Mouse (Mus musculus) CH12.LX (cell line): Measurements from ENCODE around the gene Ccdc88a. TPM values are rescaled to one million over a fixed set of nuclear protein-coding genes. Genes with fewer than 3 reads are reported as not detected.

Experiments used
- DNase-seq: peaks from one replicate; pipeline ENCODE4 v3.0.0-alpha.2; 2013; ENCODE audit errors: extremely low read depth
- H3K27ac ChIP-seq: 2 replicates; pipeline ENCODE4 v1.5.1; 2012; ENCODE audit warnings: low read depth, mild to moderate bottlenecking, control low read depth, moderate library complexity; ENCODE audit not compliant: insufficient read depth
- H3K27me3 ChIP-seq: replicated peaks from 2 replicates; pipeline ENCODE3; 2012; ENCODE audit warnings: inconsistent platforms
- H3K36me3 ChIP-seq, 2 experiments: replicated peaks in 1 of 2; 2 replicates each; pipeline versions ENCODE3 to v1.6.1; 2012; ENCODE audit warnings: inconsistent platforms in 1 of 2, low read length in 1 of 2, mild to moderate bottlenecking in 1 of 2, mixed read lengths in 1 of 2, moderate library complexity in 1 of 2; ENCODE audit not compliant: control insufficient read depth in 1 of 2, insufficient read depth in 1 of 2
- H3K4me1 ChIP-seq, 2 experiments: 2 replicates each; pipeline ENCODE4 v1.6.1; 2012; ENCODE audit warnings: inconsistent platforms in 1 of 2, moderate library complexity in 1 of 2; ENCODE audit not compliant: insufficient read depth in 2 of 2, control insufficient read depth in 1 of 2
- H3K4me2 ChIP-seq: 2 replicates; pipeline ENCODE4 v1.6.1; 2012; ENCODE audit warnings: low read depth, mild to moderate bottlenecking, control low read depth; ENCODE audit not compliant: poor library complexity, insufficient read depth, severe bottlenecking
- H3K4me3 ChIP-seq, 3 experiments: fragments of 150-350 bp in 1 of 3; sonication (generic) in 1 of 3; replicated peaks in 1 of 3; 2 replicates each; pipeline versions ENCODE3 to v1.5.1; 2011 to 2012; ENCODE audit warnings: low read depth in 2 of 3, low read length in 2 of 3, mild to moderate bottlenecking in 2 of 3, moderate library complexity in 2 of 3, control low read depth in 1 of 3, improper control_type of control experiment in 1 of 3, inconsistent platforms in 1 of 3, mixed read lengths in 1 of 3; ENCODE audit not compliant: poor library complexity in 1 of 3
- H3K79me2 ChIP-seq: replicated peaks from 2 replicates; pipeline ENCODE4 v1.6.1; 2012; ENCODE audit warnings: mild to moderate bottlenecking, moderate library complexity; ENCODE audit not compliant: control insufficient read depth, poor library complexity, insufficient read depth, severe bottlenecking; ENCODE audit errors: extremely low read depth
- H3K9ac ChIP-seq: 2 replicates; pipeline ENCODE4 v1.6.1; 2012; ENCODE audit warnings: low read depth, mild to moderate bottlenecking, control low read depth, moderate library complexity; ENCODE audit not compliant: insufficient read depth
- H3K9me3 ChIP-seq: replicated peaks from 2 replicates; pipeline ENCODE3; 2012; ENCODE audit warnings: low read length, inconsistent platforms, mixed read lengths
- CHD2 ChIP-seq: IDR thresholded peaks from 2 replicates; pipeline ENCODE4 v1.6.1; 2011; ENCODE audit warnings: low read length, improper control_type of control experiment
- EP300 ChIP-seq: IDR thresholded peaks from 2 replicates; pipeline ENCODE4 v1.6.1; 2011; ENCODE audit warnings: low read length, improper control_type of control experiment
- ETS1 ChIP-seq: conservative IDR thresholded peaks from 2 replicates; pipeline ENCODE4 v1.6.1; 2012; ENCODE audit warnings: low read depth, mild to moderate bottlenecking, inconsistent platforms, low read length, improper control_type of control experiment, moderate library complexity
- GABPA ChIP-seq: IDR thresholded peaks from 2 replicates; pipeline ENCODE4 v1.6.1; 2012; ENCODE audit warnings: low read depth, low read length, improper control_type of control experiment, inconsistent platforms; ENCODE audit not compliant: insufficient replicate concordance
- IRF4 ChIP-seq: IDR thresholded peaks from 2 replicates; pipeline ENCODE4 v1.6.1; 2014; ENCODE audit warnings: low read depth, mild to moderate bottlenecking, inconsistent platforms, low read length, improper control_type of control experiment
- MAZ ChIP-seq: IDR thresholded peaks from 2 replicates; pipeline ENCODE4 v1.6.1; 2012; ENCODE audit warnings: low read depth, mild to moderate bottlenecking, inconsistent platforms, low read length, improper control_type of control experiment, moderate library complexity
- MEF2A ChIP-seq: IDR thresholded peaks from 2 replicates; pipeline ENCODE4 v1.6.1; 2014; ENCODE audit warnings: low read depth, mild to moderate bottlenecking, inconsistent platforms, low read length, improper control_type of control experiment, borderline replicate concordance
- MYC ChIP-seq: IDR thresholded peaks from 2 replicates; pipeline ENCODE4 v1.6.1; 2011; ENCODE audit warnings: low read depth, mild to moderate bottlenecking, improper control_type of control experiment, low read length
- POLR2A ChIP-seq: IDR thresholded peaks from 2 replicates; pipeline ENCODE4 v1.6.1; 2011; ENCODE audit warnings: low read depth, mild to moderate bottlenecking, improper control_type of control experiment, low read length
- POLR2AphosphoS2 ChIP-seq: IDR thresholded peaks from 2 replicates; pipeline ENCODE4 v1.6.1; 2011; ENCODE audit warnings: low read depth, low read length, improper control_type of control experiment
- TBP ChIP-seq: conservative IDR thresholded peaks from 2 replicates; pipeline ENCODE4 v1.6.1; 2011; ENCODE audit warnings: low read depth, low read length, improper control_type of control experiment
- ZNF384 ChIP-seq: IDR thresholded peaks from 2 replicates; pipeline ENCODE4 v1.6.1; 2012; ENCODE audit warnings: low read depth, low read length, improper control_type of control experiment, inconsistent platforms
- dilution Hi-C: fragments of 300-500 bp; cut with MboI; formaldehyde crosslinking; loops from 2 replicates; pipeline ENCODE4 v1.14.3; 2020; ENCODE audit warnings: low sequenced_read_pairs; ENCODE audit not compliant: extremely low pct_unique_long_range_greater_than_20kb, extremely low pct_ligation_motif_present
- in situ Hi-C: fragments of 300-500 bp; cut with MboI; formaldehyde crosslinking; loops from 3 replicates; pipeline ENCODE4 v1.14.3; 2019; ENCODE audit warnings: low sequenced_read_pairs, low pct_ligation_motif_present, low pct_unique_long_range_greater_than_20kb, mixed read lengths
- polyA plus RNA-seq: library from polyadenylated mRNA; unstranded; fragments of >175 nt; gene quantifications from 2 replicates; pipeline ENCODE4 v1.2.1, GENCODE M21; 2012; ENCODE audit warnings: low read depth; ENCODE audit not compliant: insufficient read length
- total RNA-seq, 2 experiments: library from RNA; depleted of rRNA; stranded (reverse); fragments of 300-350 nt in 1 of 2; fragments of >200 nt in 1 of 2; gene quantifications; 2 replicates each; pipeline ENCODE4 v1.2.3; 2012 to 2014

Ccdc88a gene
- total and polyA plus RNA-seq, 3 experiments: 13.7 to 26.1 (median 15.2) TPM

- dilution Hi-C loops: no loop called here
- TF ChIP-seq MEF2A: no peak
- no peak for TF ChIP-seq ETS1
- peak; percentile 67; the same call in 1 of the 2 replicates for TF ChIP-seq EP300
- TF ChIP-seq, all 38 proteins: peak for 1
- Histone ChIP-seq H3K4me3 (no peak overlapping the region), H3K27ac (no peak overlapping the region), H3K9ac (no peak overlapping the region), H3K9me3 (no peaks in the 10 kb centered on the region), H3K4me2 (no peak overlapping the region), H3K36me3 (peaks cover 0 to 19% of the 10 kb centered on the region in 2 experiments), H3K27me3 (no peaks in the 10 kb centered on the region), H3K79me2 (peaks cover 41% of the 10 kb centered on the region), H3K4me1 (peaks cover 11 to 61% of the 10 kb centered on the region in 2 experiments)
- DNase-seq: no peak
- in situ Hi-C loops: no loop called here
Observed at GRCm38 (mm10) chr11:29378751-29379150, 5.3 kb downstream of the Ccdc88a start.

GRCm38 (mm10) chr11:29383493-29383892, 10.0 kb downstream of the Ccdc88a start:
- peaks cover 0 to 16% of the 10 kb centered on the region in 2 experiments for H3K36me3 ChIP-seq
- DNase-seq: no peak
- H3K9me3 ChIP-seq: no peaks in the 10 kb centered on the region
- H3K4me3 ChIP-seq: no peak overlapping the region
- peak overlapping the region; percentile 62 for H3K27ac ChIP-seq
- in situ Hi-C loops (no loop called here), dilution Hi-C loops (no loop called here)
- peaks cover 8 to 59% of the 10 kb centered on the region in 2 experiments for H3K4me1 ChIP-seq
- TF ChIP-seq CHD2 (no peak), MAZ (no peak), POLR2AphosphoS2 (no peak), POLR2A (no peak; the same call in 1 of the 2 replicates), GABPA (no peak), MEF2A (no peak), TBP (no peak)
- H3K9ac ChIP-seq: peak overlapping the region; percentile 81
- peak overlapping the region; percentile 94 for H3K4me2 ChIP-seq
- no peaks in the 10 kb centered on the region for H3K27me3 ChIP-seq
- H3K79me2 ChIP-seq: peaks cover 26% of the 10 kb centered on the region

- Histone ChIP-seq H3K4me3 (no peak overlapping the region), H3K36me3 (peaks cover 0 to 16% of the 10 kb centered on the region in 2 experiments), H3K27ac (peak overlapping the region; percentile 62), H3K9me3 (no peaks in the 10 kb centered on the region), H3K27me3 (no peaks in the 10 kb centered on the region), H3K4me1 (peaks cover 8 to 54% of the 10 kb centered on the region in 2 experiments), H3K9ac (peak overlapping the region; percentile 81; the same call in 1 of the 2 replicates), H3K79me2 (peaks cover 23% of the 10 kb centered on the region), H3K4me2 (peak overlapping the region; percentile 94)
- in situ Hi-C loops: no loop called here
- peak; percentile 41 for DNase-seq
- TF ChIP-seq ZNF384 (peak; percentile 27; the same call in 1 of the 2 replicates), MYC (peak; percentile 76; the same call in 1 of the 2 replicates), IRF4 (peak; percentile 72), GABPA (no peak), EP300 (peak; percentile 68)
- dilution Hi-C loops: no loop called here
Observed at GRCm38 (mm10) chr11:29384001-29384400, 10.5 kb downstream of the Ccdc88a start.
